Mouse (Mus musculus): Measurements from ENCODE around the gene Otop2. TPM values are rescaled to one million over a fixed set of nuclear protein-coding genes. Genes with fewer than 3 reads are reported as not detected.

Gene Otop2
- total and polyA plus RNA-seq, 3 experiments: not detected

DNA sequence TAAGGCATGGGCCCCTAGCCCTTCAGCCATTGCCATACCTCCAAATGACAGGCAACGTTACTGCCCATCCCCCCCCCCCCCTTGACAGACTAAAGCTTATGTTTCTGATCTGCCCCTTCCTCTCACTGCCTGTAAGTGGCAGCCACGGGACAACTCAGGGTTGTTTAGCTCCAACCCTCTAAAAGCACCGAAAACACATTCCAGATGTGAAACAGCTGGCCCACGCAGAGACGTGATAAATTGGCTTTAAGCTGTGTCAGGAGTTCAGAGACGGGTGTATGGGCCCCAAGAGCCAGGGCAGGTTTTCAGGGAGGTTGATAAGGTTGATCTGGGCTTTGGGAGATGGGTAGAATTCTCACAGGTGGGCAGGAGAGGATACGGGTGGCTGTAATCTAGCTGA, 38.6 kb downstream of the Otop2 start:
- no peak for DNase-seq

- no peak for DNase-seq
Observed at GRCm38 (mm10) chr11:115348681-115349248, 41.8 kb downstream of the Otop2 start.

DNA sequence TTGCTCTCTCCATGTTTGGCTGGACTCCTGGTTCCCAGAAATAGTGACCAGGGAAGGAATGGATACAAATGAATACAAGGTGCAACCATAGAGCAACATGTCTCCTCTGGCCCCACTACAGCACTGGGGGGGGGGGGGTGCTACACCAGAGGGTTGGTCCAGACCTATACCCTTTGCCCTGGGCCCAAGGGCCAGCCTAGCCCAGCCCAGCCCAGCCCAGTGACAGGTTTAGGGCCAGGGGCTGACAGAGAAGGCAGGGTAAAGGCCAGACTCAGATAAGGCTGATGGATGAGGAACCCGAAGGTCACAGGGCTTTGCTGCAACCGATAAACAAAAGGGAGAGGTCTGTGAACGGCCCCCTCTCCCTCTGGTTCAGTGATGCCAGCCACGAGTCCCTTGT, 43.0 kb downstream of the Otop2 start:
- DNase-seq: no peak

DNA sequence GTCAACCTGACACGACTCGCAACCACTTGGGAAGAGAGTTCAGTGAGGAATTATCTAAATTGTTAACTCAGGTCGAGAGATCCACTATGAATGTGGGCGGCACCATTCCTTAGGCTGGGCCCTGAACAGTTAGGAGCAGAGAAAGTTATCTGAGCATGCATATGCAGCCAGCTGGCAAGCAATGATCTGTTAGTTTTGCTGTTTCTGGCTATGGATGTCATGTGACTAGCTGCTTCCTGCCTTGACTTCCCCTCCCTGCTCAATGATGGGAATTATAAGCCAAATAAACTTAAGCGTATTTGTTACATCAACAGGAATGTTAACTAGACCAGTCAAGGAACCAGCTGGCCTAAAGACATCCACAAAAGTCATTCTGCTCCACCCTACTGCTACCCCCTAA, 46.4 kb downstream of the Otop2 start:
- no peak for DNase-seq

GRCm38 (mm10) chr11:115354183-115354582, 47.2 kb downstream of the Otop2 start:
- DNase-seq: peak; percentile 59

GRCm38 (mm10) chr11:115358468-115358867, 51.5 kb downstream of the Otop2 start:
- peak; percentile 68 for DNase-seq

GRCm38 (mm10) chr11:115359293-115359692, 52.3 kb downstream of the Otop2 start:
- no peak for DNase-seq

- DNase-seq: no peak
Observed at GRCm38 (mm10) chr11:115359726-115360125, 52.8 kb downstream of the Otop2 start.

DNA sequence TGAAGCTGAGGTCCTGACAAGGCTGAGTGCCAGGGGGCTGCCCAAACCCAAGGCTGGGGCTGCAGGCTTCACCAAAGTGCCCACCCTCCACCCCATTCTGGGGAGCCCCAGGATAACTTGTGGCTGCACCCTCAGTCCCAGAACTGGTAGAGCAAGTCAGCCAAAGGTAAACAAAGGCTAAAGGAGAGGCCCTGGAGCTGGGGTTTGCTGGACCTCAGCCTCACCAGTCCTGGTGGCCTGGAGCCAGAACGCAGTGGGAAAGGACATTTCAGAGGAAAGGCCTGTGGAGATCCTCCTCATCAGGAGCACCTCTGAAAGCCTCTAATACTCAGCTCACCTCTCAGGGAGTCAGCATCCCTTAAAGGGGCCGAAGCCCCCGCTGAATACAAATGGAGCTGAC, 57.2 kb downstream of the Otop2 start:
- DNase-seq: no peak

DNA sequence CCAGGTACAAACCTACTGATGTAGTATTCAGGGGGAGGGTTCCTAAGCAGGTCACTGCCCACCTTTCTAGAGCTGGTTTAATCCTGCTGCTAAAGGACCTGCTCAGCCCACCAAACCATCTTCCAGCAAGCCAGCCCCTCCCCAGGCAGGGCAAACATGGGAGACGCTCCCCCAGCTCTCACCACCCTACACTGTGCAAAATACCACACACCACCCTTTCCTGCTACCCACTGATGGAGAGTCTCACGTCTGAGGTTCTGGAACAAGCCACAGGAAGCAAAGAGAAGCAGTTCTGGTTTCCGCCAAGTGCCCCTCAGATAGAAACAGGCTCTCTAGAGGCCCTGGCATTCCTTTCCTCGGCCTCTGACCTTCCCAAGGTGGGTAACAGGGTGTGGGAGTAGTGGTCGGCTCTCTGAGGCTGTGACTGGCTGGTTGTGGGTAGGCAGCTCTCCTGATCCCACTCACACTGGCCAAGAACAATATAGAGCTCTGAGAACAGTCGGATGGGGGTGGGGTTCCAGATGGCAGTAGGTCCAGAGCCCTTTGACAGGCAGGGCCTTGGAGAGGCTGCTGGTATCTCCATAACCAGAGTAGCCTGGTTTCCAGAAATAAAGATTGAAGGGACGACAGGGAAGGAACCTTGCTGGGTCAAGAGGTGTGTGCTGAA, 59.2 kb downstream of the Otop2 start:
- no peak for DNase-seq

DNA sequence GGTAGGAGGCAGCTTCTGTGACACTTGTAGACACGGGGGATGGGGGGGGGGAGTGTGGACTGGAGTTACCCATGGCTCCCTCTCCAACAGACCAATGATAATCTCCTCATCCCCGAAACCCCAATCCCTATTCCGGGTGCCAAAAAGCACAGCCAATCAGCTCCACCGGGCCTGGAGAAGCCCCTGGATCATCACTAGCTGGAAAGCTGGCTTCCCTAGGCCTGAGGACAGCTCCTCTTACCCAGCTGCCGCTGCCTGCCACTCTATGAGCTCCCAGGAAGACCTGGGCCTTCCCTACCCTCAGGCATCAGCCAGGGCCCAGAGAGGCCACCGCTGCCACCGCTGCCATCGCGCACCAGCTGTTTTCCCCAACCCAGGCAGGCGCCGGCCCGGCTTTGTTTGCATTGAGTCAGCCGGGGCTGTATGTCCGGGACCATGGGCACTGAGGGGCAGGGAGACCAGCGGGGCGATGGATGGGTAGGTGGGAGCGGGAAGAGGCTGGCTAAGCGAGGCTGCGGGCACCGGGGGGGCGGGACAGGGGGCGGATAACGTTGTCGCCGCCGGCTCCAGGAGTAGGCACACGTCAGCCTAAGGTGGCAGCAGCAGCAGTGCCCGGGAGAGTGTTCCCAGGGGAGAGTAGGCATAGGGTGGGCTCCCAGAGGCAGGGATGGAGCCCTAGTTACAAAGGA, 59.9 kb downstream of the Otop2 start:
- DNase-seq: peak; percentile 46

GRCm38 (mm10) chr11:115367395-115367944, 60.5 kb downstream of the Otop2 start, which contains the start of gene Hid1:
Gene Hid1 (minus strand): TSS chr11:115367756.
- DNase-seq: peak; percentile 94

DNA sequence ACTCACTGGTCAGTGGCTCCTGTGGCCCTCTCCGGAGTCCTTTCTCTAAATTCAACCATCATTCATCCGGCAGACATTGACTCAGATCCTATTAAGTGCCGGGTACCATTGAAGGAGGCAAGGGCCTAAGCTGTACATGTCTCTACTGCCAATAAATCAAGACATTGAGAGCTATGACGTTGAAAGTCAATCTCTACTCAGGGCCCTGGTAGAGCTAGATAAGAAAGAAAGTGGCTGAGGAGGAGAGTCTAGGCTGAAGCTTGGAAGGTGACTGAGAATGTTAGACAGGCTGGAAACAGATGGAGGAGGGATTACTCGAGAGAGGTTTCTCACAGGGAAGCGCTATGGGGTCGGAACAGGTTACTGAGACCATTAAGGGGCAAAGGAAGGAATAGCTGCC, 63.4 kb downstream of the Otop2 start:
- no peak for DNase-seq

GRCm38 (mm10) chr11:115371354-115371753, 64.4 kb downstream of the Otop2 start:
- no peak for DNase-seq

- DNase-seq: no peak
Observed at GRCm38 (mm10) chr11:115372015-115372414, 65.1 kb downstream of the Otop2 start.

- no peak for DNase-seq
Observed at GRCm38 (mm10) chr11:115372737-115373136, 65.8 kb downstream of the Otop2 start.

GRCm38 (mm10) chr11:115373805-115374694, 67.1 kb downstream of the Otop2 start:
- DNase-seq: peak; percentile 88

DNA sequence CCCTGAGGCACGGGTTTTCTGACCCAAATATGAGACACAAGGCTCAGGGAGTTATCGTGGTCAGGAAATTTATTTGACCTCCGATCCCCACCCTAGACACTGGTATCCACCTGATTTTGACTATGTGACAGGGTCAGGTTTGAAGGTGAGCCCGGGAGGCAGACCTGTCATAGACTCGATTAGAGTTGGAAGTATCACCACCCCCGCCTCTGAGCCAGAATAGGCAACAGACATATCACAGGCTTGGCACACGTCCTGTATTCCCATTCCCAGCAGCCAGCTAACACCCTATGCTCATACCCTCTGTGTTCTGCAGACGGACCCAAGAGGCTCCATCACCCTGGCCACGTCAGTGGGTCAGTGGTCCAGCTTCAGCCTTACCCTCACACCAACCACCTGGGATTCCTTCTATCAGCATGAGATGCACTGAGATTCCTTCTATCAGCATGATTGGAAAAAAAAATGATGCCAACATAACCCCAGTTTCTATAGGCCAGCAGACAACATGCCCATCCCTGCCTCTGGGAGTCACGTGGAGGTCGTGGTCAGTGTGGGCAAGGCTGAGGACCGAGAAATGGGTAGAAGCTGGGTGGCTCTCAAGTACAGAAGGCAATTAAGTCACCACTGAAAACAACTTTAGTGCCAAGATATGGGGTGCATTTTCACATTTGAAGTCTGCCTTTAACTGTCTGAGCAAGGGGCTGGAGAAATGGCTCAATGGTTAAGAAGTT, 67.9 kb downstream of the Otop2 start:
- no peak for DNase-seq

- peak; percentile 41 for DNase-seq
Observed at GRCm38 (mm10) chr11:115376722-115377121, 69.8 kb downstream of the Otop2 start.

DNA sequence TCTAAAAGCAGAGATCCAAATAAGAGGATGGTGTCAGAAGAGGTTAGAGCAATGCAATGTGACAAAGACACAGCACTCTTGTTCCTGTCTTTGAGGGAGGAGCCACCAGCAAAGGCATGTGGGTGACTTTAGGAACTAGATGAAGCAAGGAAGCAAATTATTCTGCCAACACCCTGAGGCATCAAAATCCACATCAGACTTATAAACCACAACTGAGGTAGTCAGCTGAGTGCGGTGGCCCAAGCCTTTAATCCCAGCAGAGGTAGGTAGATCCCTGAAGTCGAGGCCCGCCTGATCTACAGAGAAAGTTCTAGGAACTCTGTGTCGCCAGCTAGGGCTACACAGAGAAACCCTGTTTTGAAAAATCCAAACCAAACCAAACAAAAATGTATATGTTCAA, 70.3 kb downstream of the Otop2 start:
- DNase-seq: no peak

- no peak for DNase-seq
Observed at GRCm38 (mm10) chr11:115377854-115378253, 70.9 kb downstream of the Otop2 start.
